Mouse (Mus musculus): ENCODE measurements around the gene Prmt9. TPM values are rescaled to one million over a fixed set of nuclear protein-coding genes. Genes with fewer than 3 reads are reported as not detected.

The Prmt9 gene
- polyA plus RNA-seq (2015; fragmentation: Nextera tagmentation; extraction: Ambion mirVana): 15.3 and 15.7 TPM in 2 replicates

GRCm38 (mm10) chr8:77549121-77549706, at the start of gene Prmt9:
Gene Prmt9 (plus strand): TSS chr8:77549397.
- Histone ChIP-seq H3K4me3 (ENCODE audit: low read length) (peak within 1 kb of the TSS; percentile 84), H3K36me3 (ENCODE audit: control insufficient read depth, insufficient read depth) (peaks cover 20% of the 10 kb centered on the region), H3K27ac (ENCODE audit: low read length) (peak within 1 kb of the TSS; percentile 85), H3K4me2 (ENCODE audit: low read depth, low read length) (peak within 1 kb of the TSS; percentile 93), H3K27me3 (ENCODE audit: control insufficient read depth, insufficient read depth, low read length) (no peaks in the 10 kb centered on the region), H3K4me1 (ENCODE audit: control insufficient read depth, insufficient read depth, low read length) (no peaks in the 10 kb centered on the region), H3K9me3 (replicated peaks; ENCODE audit: control insufficient read depth, low read length) (peaks cover 3% of the 10 kb centered on the region; the same call in 1 of the 2 replicates), H3K9ac (ENCODE audit: low read length) (peak within 1 kb of the TSS; percentile 94)
- WGBS: 4% methylated on average over 42 of the region's 42 CpGs
- ATAC-seq (replicated peaks; ENCODE audit: extremely low read depth, insufficient read depth, low FRiP score): peak; percentile 97

DNA sequence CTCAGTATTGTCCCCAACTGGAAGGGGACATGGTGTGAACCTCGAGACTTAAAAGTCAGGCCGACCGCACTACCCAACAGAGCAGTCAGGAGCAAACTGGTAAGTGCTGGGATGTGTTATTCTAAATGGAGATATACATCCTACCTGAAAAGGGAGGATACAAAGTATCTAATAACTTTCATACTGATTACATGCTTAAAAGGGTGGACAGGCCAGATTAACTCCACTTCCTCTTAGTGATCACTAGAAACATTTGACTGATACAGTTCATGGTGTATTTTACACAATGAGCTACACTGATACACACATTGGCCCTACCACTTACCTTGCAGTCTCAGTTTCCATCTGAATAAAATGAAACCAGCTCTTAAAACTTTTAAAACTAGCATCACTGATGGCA, 48.9 kb upstream of the Prmt9 start:
- no peak overlapping the region for H3K9ac ChIP-seq (ENCODE audit: low read length)
- peaks cover 32% of the 10 kb centered on the region for H3K4me1 ChIP-seq (ENCODE audit: control insufficient read depth, insufficient read depth, low read length)
- WGBS: 94% methylated on average over 3 of the region's 3 CpGs
- H3K9me3 ChIP-seq (replicated peaks; ENCODE audit: control insufficient read depth, low read length): 0 out of 2 replicates have a peak, but pooled peaks cover 2% of the 10 kb centered on the region
- no peaks in the 10 kb centered on the region for H3K27me3 ChIP-seq (ENCODE audit: control insufficient read depth, insufficient read depth, low read length)
- no peak overlapping the region for H3K4me2 ChIP-seq (ENCODE audit: low read depth, low read length)
- no peak overlapping the region for H3K4me3 ChIP-seq (ENCODE audit: low read length)
- H3K36me3 ChIP-seq (ENCODE audit: control insufficient read depth, insufficient read depth): peaks cover 1% of the 10 kb centered on the region; the same call in 1 of the 2 replicates
- ATAC-seq (replicated peaks; ENCODE audit: extremely low read depth, insufficient read depth, low FRiP score): no peak
- H3K27ac ChIP-seq (ENCODE audit: low read length): no peak overlapping the region

- H3K4me3 ChIP-seq (ENCODE audit: low read length): no peak overlapping the region
- H3K9me3 ChIP-seq (replicated peaks; ENCODE audit: control insufficient read depth, low read length): 0 out of 2 replicates have a peak, but pooled peaks cover 2% of the 10 kb centered on the region
- H3K27me3 ChIP-seq (ENCODE audit: control insufficient read depth, insufficient read depth, low read length): no peaks in the 10 kb centered on the region
- H3K36me3 ChIP-seq (ENCODE audit: control insufficient read depth, insufficient read depth): peaks cover 4% of the 10 kb centered on the region; the same call in 1 of the 2 replicates
- H3K9ac ChIP-seq (ENCODE audit: low read length): no peak overlapping the region; the same call in 1 of the 2 replicates
- no peak overlapping the region for H3K4me2 ChIP-seq (ENCODE audit: low read depth, low read length)
- ATAC-seq (replicated peaks; ENCODE audit: extremely low read depth, insufficient read depth, low FRiP score): no peak
- 80% methylated on average over 8 of the region's 8 CpGs for WGBS
- peaks cover 24% of the 10 kb centered on the region for H3K4me1 ChIP-seq (ENCODE audit: control insufficient read depth, insufficient read depth, low read length)
- no peak overlapping the region for H3K27ac ChIP-seq (ENCODE audit: low read length)
These were observed 48.1 kb upstream of the Prmt9 start for GRCm38 (mm10) chr8:77501131-77501530.

DNA sequence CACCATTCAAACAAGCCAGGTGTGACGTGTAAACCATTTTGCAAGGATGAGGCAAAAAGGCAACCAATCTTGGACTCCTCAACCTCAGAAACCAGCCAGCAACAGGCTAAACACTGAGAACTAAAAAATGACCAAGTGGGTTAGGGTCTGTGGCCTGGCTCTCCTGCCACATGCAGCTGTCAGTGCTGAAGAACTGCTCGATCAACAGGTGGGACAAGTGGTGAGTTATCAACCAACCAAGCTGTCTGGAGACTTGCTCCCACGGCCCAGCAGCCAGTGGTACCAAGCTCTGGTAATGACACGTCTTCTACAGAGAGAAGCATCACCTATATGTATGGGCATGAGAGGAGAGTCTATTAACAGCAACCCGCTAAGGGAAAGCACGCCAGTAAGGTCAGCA, 46.6 kb upstream of the Prmt9 start:
- H3K9me3 ChIP-seq (replicated peaks; ENCODE audit: control insufficient read depth, low read length): 0 out of 2 replicates have a peak, but pooled peaks cover 2% of the 10 kb centered on the region
- H3K9ac ChIP-seq (ENCODE audit: low read length): no peak overlapping the region
- H3K4me3 ChIP-seq (ENCODE audit: low read length): no peak overlapping the region
- no peak for ATAC-seq (replicated peaks; ENCODE audit: extremely low read depth, insufficient read depth, low FRiP score)
- no peak overlapping the region for H3K4me2 ChIP-seq (ENCODE audit: low read depth, low read length)
- no peak overlapping the region for H3K27ac ChIP-seq (ENCODE audit: low read length)
- H3K4me1 ChIP-seq (ENCODE audit: control insufficient read depth, insufficient read depth, low read length): peaks cover 10% of the 10 kb centered on the region
- peaks cover 4% of the 10 kb centered on the region; the same call in 1 of the 2 replicates for H3K36me3 ChIP-seq (ENCODE audit: control insufficient read depth, insufficient read depth)
- WGBS: 86% methylated on average over 6 of the region's 6 CpGs
- H3K27me3 ChIP-seq (ENCODE audit: control insufficient read depth, insufficient read depth, low read length): no peaks in the 10 kb centered on the region

- ATAC-seq (replicated peaks; ENCODE audit: extremely low read depth, insufficient read depth, low FRiP score): no peak
- WGBS: 76% methylated on average over 7 of the region's 7 CpGs
- peaks cover 4% of the 10 kb centered on the region; the same call in 1 of the 2 replicates for H3K36me3 ChIP-seq (ENCODE audit: control insufficient read depth, insufficient read depth)
- H3K4me1 ChIP-seq (ENCODE audit: control insufficient read depth, insufficient read depth, low read length): peaks cover 7% of the 10 kb centered on the region
- no peaks in the 10 kb centered on the region for H3K9me3 ChIP-seq (replicated peaks; ENCODE audit: control insufficient read depth, low read length)
- no peak overlapping the region for H3K4me2 ChIP-seq (ENCODE audit: low read depth, low read length)
- H3K27me3 ChIP-seq (ENCODE audit: control insufficient read depth, insufficient read depth, low read length): no peaks in the 10 kb centered on the region
- no peak overlapping the region for H3K9ac ChIP-seq (ENCODE audit: low read length)
- H3K4me3 ChIP-seq (ENCODE audit: low read length): no peak overlapping the region
- no peak overlapping the region for H3K27ac ChIP-seq (ENCODE audit: low read length)
These were observed 42.7 kb upstream of the Prmt9 start for GRCm38 (mm10) chr8:77506539-77506938.

GRCm38 (mm10) chr8:77507510-77508035, 41.6 kb upstream of the Prmt9 start:
- Histone ChIP-seq H3K4me3 (ENCODE audit: low read length) (no peak overlapping the region), H3K4me1 (ENCODE audit: control insufficient read depth, insufficient read depth, low read length) (peaks cover 10% of the 10 kb centered on the region), H3K9ac (ENCODE audit: low read length) (no peak overlapping the region), H3K27me3 (ENCODE audit: control insufficient read depth, insufficient read depth, low read length) (no peaks in the 10 kb centered on the region), H3K36me3 (ENCODE audit: control insufficient read depth, insufficient read depth) (peaks cover 4% of the 10 kb centered on the region; the same call in 1 of the 2 replicates), H3K27ac (ENCODE audit: low read length) (no peak overlapping the region), H3K4me2 (ENCODE audit: low read depth, low read length) (no peak overlapping the region), H3K9me3 (replicated peaks; ENCODE audit: control insufficient read depth, low read length) (no peaks in the 10 kb centered on the region)
- no peak for ATAC-seq (replicated peaks; ENCODE audit: extremely low read depth, insufficient read depth, low FRiP score)
- WGBS: 78% methylated on average over 10 of the region's 10 CpGs

DNA sequence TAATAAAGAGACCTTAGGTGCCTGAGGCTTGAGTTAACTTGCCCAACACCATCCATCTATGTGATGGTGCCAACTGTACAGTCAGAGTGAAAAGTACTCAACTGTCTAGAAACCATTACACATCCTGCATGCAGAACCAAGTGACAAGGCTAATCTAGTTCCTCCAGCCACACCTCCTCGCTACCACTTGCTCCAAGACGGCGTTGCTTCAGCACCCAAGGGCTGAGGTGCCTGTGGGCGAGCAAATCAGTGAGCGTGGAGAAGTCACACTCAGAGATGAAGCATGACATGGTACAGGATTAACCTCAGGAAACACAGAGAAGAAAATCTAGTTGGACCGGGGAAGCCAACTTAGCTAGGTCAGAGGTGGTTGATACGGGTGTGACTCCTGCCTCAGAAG, 40.2 kb upstream of the Prmt9 start:
- H3K27me3 ChIP-seq (ENCODE audit: control insufficient read depth, insufficient read depth, low read length): no peaks in the 10 kb centered on the region
- no peak overlapping the region for H3K4me3 ChIP-seq (ENCODE audit: low read length)
- peaks cover 4% of the 10 kb centered on the region; the same call in 1 of the 2 replicates for H3K36me3 ChIP-seq (ENCODE audit: control insufficient read depth, insufficient read depth)
- no peak overlapping the region for H3K27ac ChIP-seq (ENCODE audit: low read length)
- H3K9ac ChIP-seq (ENCODE audit: low read length): no peak overlapping the region
- no peak for ATAC-seq (replicated peaks; ENCODE audit: extremely low read depth, insufficient read depth, low FRiP score)
- H3K4me1 ChIP-seq (ENCODE audit: control insufficient read depth, insufficient read depth, low read length): peaks cover 12% of the 10 kb centered on the region
- H3K4me2 ChIP-seq (ENCODE audit: low read depth, low read length): no peak overlapping the region
- WGBS: 85% methylated on average over 7 of the region's 7 CpGs
- no peaks in the 10 kb centered on the region for H3K9me3 ChIP-seq (replicated peaks; ENCODE audit: control insufficient read depth, low read length)

- no peak for ATAC-seq (replicated peaks; ENCODE audit: extremely low read depth, insufficient read depth, low FRiP score)
- Histone ChIP-seq H3K4me1 (ENCODE audit: control insufficient read depth, insufficient read depth, low read length) (peaks cover 22% of the 10 kb centered on the region), H3K36me3 (ENCODE audit: control insufficient read depth, insufficient read depth) (peaks cover 2% of the 10 kb centered on the region; the same call in 1 of the 2 replicates), H3K9ac (ENCODE audit: low read length) (no peak overlapping the region), H3K4me3 (ENCODE audit: low read length) (no peak overlapping the region), H3K27ac (ENCODE audit: low read length) (no peak overlapping the region), H3K9me3 (replicated peaks; ENCODE audit: control insufficient read depth, low read length) (no peaks in the 10 kb centered on the region), H3K27me3 (ENCODE audit: control insufficient read depth, insufficient read depth, low read length) (no peaks in the 10 kb centered on the region), H3K4me2 (ENCODE audit: low read depth, low read length) (no peak overlapping the region)
- WGBS: 79% methylated on average over 3 of the region's 3 CpGs
These were observed 38.8 kb upstream of the Prmt9 start for GRCm38 (mm10) chr8:77510426-77510825.

DNA sequence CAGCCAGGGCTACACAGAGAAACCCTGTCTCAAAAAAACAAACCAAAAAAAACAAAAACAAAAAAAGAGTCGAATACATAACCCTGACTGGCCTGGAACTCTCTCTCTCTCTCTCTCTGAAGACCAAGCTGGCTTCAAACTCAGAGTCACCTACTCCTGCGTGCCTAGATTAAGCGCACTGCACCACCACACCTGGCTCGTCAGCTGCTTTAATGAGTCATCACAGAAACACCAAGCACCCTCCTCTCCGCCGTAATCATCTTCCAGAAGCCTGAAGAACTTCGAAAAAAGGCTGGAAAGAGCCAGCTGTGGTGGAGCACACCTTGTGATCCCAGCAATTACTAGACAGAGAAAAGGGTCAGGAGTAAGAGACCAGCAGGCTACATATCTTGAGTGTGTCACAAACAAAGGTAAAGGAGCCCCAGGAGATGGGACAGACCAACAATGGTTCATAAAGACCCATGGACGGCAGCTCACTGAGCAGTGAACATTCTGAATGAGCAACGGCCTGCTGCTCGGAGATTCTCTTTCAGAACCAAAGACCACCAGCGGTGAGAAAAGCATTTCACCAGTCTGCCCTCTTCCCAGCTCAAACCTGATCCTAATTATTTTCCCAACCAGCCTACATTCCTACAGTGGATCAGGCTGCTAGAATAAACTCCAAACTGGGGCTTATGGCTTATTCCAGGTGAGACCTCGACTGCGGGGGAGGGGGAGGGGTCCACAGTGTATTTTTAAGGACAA, 37.3 kb upstream of the Prmt9 start:
- no peak for ATAC-seq (replicated peaks; ENCODE audit: extremely low read depth, insufficient read depth, low FRiP score)
- Histone ChIP-seq H3K4me3 (ENCODE audit: low read length) (no peak overlapping the region), H3K9me3 (replicated peaks; ENCODE audit: control insufficient read depth, low read length) (no peaks in the 10 kb centered on the region), H3K27me3 (ENCODE audit: control insufficient read depth, insufficient read depth, low read length) (no peaks in the 10 kb centered on the region), H3K36me3 (ENCODE audit: control insufficient read depth, insufficient read depth) (no peaks in the 10 kb centered on the region), H3K4me2 (ENCODE audit: low read depth, low read length) (no peak overlapping the region), H3K9ac (ENCODE audit: low read length) (no peak overlapping the region), H3K4me1 (ENCODE audit: control insufficient read depth, insufficient read depth, low read length) (peaks cover 34% of the 10 kb centered on the region), H3K27ac (ENCODE audit: low read length) (no peak overlapping the region)
- 75% methylated on average over 13 of the region's 13 CpGs for WGBS

All from heart, embryonic 16.5 days (tissue).